Mouse (Mus musculus) kidney, embryonic 16.5 days (tissue): Measurements from ENCODE around the gene Mrpl14. TPM values are rescaled to one million over a fixed set of nuclear protein-coding genes. Genes with fewer than 3 reads are reported as not detected.

ENCODE experiments used
- ATAC-seq: fragments of 200-750 bp; cut with Nextera tagmentation; 2 replicates; pipeline ENCODE4 v1.8.0; 2017; ENCODE audit warnings: moderate TSS enrichment; ENCODE audit not compliant: low FRiP score, low TSS enrichment
- H3K27ac ChIP-seq: fragments of 300-500 bp; sonication (generic); 2 replicates; pipeline ENCODE4 v1.5.1; 2014; ENCODE audit warnings: low read length
- H3K27me3 ChIP-seq: fragments of 300-500 bp; sonication (generic); 2 replicates; pipeline ENCODE4 v1.6.1; 2014; ENCODE audit warnings: low read length, control low read depth, mixed read lengths; ENCODE audit not compliant: insufficient read depth
- H3K36me3 ChIP-seq: fragments of 300-500 bp; sonication (generic); 2 replicates; pipeline ENCODE4 v1.6.1; 2014; ENCODE audit warnings: low read length, control low read depth, mixed read lengths; ENCODE audit not compliant: insufficient read depth
- H3K4me1 ChIP-seq: fragments of 300-500 bp; sonication (generic); 2 replicates; pipeline ENCODE4 v1.6.1; 2014; ENCODE audit warnings: low read length, control low read depth, mixed read lengths; ENCODE audit not compliant: insufficient read depth
- H3K4me2 ChIP-seq: fragments of 300-500 bp; sonication (generic); replicated peaks from 2 replicates; pipeline ENCODE4 v1.6.1; 2014; ENCODE audit warnings: low read depth, low read length
- H3K4me3 ChIP-seq: fragments of 300-500 bp; sonication (generic); 2 replicates; pipeline ENCODE4 v1.5.1; 2014; ENCODE audit warnings: mild to moderate bottlenecking, low read length
- H3K9ac ChIP-seq: fragments of 300-500 bp; sonication (generic); replicated peaks from 2 replicates; pipeline ENCODE4 v1.6.1; 2014; ENCODE audit warnings: low read length
- H3K9me3 ChIP-seq: fragments of 300-500 bp; sonication (generic); 2 replicates; pipeline ENCODE4 v1.6.1; 2016; ENCODE audit warnings: low read length, control low read depth
- WGBS: fragments of 180-500 bp; shearing (Covaris S2); extraction: QIAGEN DNeasy Blood & Tissue Kit; methylation state at CpG from one replicate; pipeline ENCODE4 v1.1.7; 2014; 5-methylcytosine and 5-hydroxymethylcytosine counted together
- polyA plus RNA-seq: library from polyadenylated mRNA; unstranded; fragments of >200 nt; fragmentation: Nextera tagmentation; extraction: Ambion mirVana; gene quantifications from 2 replicates; pipeline ENCODE4 v1.2.1, GENCODE M21; 2015

Gene Mrpl14
- 140 and 162 TPM in 2 replicates for polyA plus RNA-seq

DNA sequence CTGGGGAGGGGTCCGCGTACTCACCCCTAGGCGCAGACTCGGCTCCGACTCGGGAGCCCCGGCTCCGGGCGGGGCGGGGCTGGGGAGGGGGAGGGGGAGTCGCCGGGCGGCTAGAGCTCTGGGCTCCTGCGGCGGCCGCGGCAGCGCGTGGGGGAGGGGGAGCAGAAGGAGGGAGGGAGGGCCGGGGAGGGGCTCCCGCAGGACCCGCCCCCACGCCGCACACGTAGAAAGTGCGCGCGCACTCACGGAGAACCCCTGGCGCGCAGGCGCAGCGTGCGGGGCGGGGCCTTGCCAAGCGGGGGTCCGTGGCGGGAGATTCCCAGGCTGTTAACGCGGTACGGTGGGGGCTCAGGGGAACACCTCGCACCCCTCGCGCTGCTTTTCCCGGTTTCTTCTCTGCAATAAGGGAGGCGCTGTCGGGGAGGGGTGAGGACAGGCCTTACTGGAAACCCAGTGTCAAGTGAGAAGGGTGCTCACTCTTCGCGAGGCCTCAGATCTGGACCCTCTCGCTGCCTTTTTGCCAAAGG lies at the start of gene Mrpl14:
Mrpl14 (plus strand) TSS at position 230 of the 527 bp plus-strand sequence.
- WGBS, result under 1% methylated on average over 36 of the region's 50 CpGs
- Histone ChIP-seq H3K9ac (peak within 1 kb of the TSS; percentile 95), H3K36me3 (peaks cover 4% of the 10 kb centered on the region; the same call in 1 of the 2 replicates), H3K27me3 (no peaks in the 10 kb centered on the region), H3K4me3 (peak within 1 kb of the TSS; percentile 96), H3K4me1 (peaks cover 19% of the 10 kb centered on the region), H3K9me3 (no peaks in the 10 kb centered on the region), H3K27ac (peak within 1 kb of the TSS; percentile 81), H3K4me2 (peak within 1 kb of the TSS; percentile 91)
- ATAC-seq, result peak; percentile 87

DNA sequence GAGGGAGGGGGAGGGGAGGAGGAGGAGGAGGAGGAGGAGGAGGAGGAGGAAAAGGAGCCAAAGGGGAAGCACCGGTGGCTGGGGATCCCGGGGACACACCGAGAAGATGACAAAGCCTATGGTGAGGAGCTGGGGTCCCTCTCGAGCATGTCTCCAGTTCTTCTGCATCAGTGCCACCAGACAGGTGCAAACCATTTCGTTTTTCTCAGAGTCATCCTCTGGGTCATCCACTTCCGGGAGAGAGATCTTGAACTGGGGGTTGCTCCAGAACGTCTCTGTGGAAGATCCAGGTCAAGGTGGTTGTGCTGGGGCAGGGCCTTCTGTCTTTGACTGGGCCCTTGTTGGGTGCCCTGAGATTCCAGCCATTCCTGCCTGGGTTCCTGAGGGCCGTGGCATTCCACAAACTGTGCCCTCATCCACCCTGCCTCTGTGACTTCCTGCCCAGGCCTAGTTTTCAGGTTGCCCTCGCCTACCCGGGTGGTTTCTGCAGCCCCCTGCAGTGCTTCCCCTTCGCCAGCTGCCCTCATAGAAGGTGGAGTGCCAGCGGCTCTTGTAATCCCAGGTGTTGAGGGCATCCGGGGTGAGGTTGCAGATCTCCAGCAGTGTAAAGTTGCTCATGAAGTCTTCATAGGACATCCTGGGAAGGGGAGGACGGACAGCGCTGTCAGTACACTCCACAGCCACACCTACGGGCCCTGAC lies 47.4 kb upstream of the Mrpl14 start:
- ATAC-seq, result no peak
- Histone ChIP-seq H3K27me3 (no peaks in the 10 kb centered on the region), H3K9ac (no peak overlapping the region)

DNA sequence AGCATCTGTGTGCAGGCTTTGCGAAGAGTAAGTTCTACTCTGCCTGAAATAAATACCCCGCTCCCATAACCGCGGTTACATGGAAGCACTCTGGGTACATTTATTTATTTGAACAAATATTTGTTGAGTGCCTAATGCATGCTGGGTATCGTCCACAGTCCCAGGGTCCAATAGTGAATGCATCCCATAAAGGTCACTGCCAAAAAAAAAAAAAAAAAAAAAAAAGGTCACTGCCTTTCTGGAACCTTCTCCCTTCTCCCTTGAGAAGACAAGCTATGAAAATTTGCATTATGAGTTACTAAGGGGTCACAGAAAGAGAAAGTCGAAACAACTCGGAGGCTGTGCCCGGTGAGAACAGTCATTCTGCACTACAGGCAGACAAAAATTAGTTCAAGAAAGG lies 44.1 kb upstream of the Mrpl14 start:
- Histone ChIP-seq H3K36me3 (no peaks in the 10 kb centered on the region), H3K4me1 (peaks cover 4% of the 10 kb centered on the region; the same call in 1 of the 2 replicates), H3K9ac (no peak overlapping the region), H3K9me3 (0 out of 2 replicates have a peak, but pooled peaks cover 6% of the 10 kb centered on the region), H3K4me2 (no peak overlapping the region), H3K27ac (no peak overlapping the region), H3K4me3 (no peak overlapping the region), H3K27me3 (no peaks in the 10 kb centered on the region)
- ATAC-seq, result no peak
- 94% methylated on average over 8 of the region's 8 CpGs for WGBS

More for the DNA sequence above, 47.4 kb upstream of the Mrpl14 start:
- no peaks in the 10 kb centered on the region for H3K9me3 ChIP-seq
- H3K27ac ChIP-seq, result no peak overlapping the region
- H3K4me1 ChIP-seq, result peaks cover 4% of the 10 kb centered on the region; the same call in 1 of the 2 replicates
- no peak overlapping the region for H3K4me3 ChIP-seq
- no peaks in the 10 kb centered on the region for H3K36me3 ChIP-seq
- WGBS, result 76% methylated on average over 16 of the region's 16 CpGs
- no peak overlapping the region for H3K4me2 ChIP-seq

DNA sequence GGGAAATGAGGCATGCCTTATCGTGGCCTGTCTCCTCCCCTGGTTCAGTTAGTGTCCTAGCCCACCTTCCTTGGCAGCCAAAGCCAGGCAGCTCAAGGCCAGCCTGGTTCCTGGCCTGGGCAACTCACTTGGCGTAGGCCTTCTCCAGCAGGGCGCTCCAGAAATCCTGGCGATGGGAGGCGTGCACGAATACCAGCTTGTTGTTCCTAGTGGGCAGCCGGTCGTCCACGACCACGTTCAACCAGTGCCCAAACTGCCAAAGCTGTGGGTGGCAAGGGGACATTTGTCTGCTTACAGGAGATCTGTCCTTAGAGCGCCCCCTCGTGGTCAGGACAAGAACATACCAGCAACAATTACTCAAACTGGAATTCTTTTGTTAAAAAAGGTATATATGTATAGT lies 43.4 kb upstream of the Mrpl14 start:
- no peak for ATAC-seq
- 0 out of 2 replicates have a peak, but pooled peaks cover 6% of the 10 kb centered on the region for H3K9me3 ChIP-seq
- no peaks in the 10 kb centered on the region for H3K36me3 ChIP-seq
- H3K27me3 ChIP-seq, result no peaks in the 10 kb centered on the region
- H3K4me2 ChIP-seq, result no peak overlapping the region
- H3K4me3 ChIP-seq, result no peak overlapping the region
- no peak overlapping the region for H3K27ac ChIP-seq
- peaks cover 4% of the 10 kb centered on the region; the same call in 1 of the 2 replicates for H3K4me1 ChIP-seq
- WGBS, result 21% methylated on average over 12 of the region's 12 CpGs
- 0 out of 2 replicates have a peak overlapping the region, but pooled peaks have one; percentile 19 for H3K9ac ChIP-seq

DNA sequence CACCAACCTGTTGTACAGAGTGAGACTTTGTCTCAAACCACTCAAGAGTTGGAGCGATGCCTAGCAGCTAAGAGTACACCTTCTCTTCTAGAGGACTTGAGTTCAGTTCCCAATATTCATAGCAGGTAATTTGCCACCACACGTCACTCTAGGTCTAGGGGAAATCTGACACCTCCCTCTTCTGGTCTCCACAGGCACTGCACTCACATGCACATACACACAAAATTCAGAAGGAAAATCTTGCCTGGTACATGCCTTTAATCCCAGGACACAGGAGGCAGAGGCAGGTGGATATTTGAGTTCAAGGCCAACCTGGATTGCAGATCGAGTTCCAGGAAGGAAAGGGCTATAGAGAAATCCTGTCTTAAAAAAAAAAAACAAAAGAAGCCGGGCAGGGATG lies 41.9 kb upstream of the Mrpl14 start:
- ATAC-seq, result no peak
- Histone ChIP-seq H3K36me3 (no peaks in the 10 kb centered on the region), H3K27ac (no peak overlapping the region), H3K9ac (no peak overlapping the region), H3K27me3 (no peaks in the 10 kb centered on the region), H3K9me3 (0 out of 2 replicates have a peak, but pooled peaks cover 6% of the 10 kb centered on the region), H3K4me1 (peaks cover 4% of the 10 kb centered on the region; the same call in 1 of the 2 replicates), H3K4me3 (no peak overlapping the region), H3K4me2 (no peak overlapping the region)
- 91% methylated on average over 4 of the region's 4 CpGs for WGBS

DNA sequence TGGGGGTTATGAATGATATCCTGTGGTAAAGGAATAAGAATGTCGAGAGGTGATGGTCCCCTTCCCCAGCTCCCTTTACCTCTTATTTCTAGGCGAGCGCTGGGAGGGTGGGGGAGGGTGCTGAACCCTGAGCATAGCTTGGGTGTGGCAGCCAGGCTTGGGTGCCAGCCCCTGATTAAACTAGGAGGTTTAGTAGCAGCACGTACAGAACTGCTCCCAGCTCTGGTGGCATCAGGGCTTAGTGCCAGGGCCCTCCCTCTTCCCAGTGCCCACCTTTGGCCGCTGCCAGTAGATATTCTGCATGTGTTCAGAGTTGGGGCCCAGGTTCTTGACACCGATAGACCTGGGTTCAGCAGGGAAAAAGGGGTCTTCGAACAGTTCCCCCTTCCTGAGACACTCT lies 32.9 kb upstream of the Mrpl14 start:
- Histone ChIP-seq H3K27ac (no peak overlapping the region), H3K4me2 (no peak overlapping the region), H3K9ac (no peak overlapping the region), H3K9me3 (no peaks in the 10 kb centered on the region), H3K27me3 (no peaks in the 10 kb centered on the region), H3K4me1 (no peaks in the 10 kb centered on the region), H3K4me3 (no peak overlapping the region), H3K36me3 (no peaks in the 10 kb centered on the region)
- WGBS, result 73% methylated on average over 7 of the region's 7 CpGs
- ATAC-seq, result no peak

DNA sequence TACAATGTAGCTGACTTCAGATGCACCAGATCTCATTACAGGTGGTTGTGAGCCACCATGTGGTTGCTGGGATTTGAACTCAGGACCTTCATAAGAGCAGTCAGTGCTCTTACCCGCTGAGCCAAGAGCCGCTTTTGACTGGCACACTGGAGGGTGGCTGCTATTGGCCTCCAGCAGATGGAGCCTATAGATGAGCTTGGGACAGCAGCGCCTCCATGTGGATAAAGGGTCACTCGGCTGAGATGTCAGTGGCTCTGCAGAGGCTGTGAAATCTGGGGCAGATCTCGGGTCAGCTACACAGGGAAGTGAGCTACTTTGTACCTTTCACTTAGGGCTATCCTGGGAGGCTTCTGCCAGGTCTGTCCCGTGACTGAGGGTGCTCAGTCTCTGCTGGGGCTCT lies 30.3 kb upstream of the Mrpl14 start:
- WGBS, result 33% methylated on average over 6 of the region's 6 CpGs

DNA sequence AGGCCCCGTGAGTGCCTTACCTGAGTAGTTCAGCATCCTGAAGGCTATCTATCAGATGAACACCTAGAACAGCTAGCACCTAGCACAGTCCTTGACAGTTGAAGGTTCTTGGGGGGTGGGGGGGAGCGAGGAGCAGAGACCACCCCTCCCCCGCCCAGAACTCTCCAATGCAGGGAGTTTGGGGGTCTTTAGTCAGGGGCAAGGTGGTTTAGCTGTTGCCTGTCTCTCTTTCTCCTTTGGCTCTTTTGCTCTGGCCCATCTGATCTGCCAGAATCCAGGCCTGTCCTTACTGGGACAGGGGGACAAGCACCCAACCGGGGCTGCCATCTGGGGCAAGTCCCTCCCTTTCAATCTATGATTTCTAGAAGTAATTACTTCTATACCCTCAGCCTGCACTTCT lies 26.9 kb upstream of the Mrpl14 start, which contains the start of gene Capn11:
Capn11 (minus strand) TSS at position 101 of the 400 bp plus-strand sequence.
- no peak for ATAC-seq
- Histone ChIP-seq H3K27me3 (no peaks in the 10 kb centered on the region), H3K4me2 (no peak within 1 kb of the TSS), H3K27ac (no peak within 1 kb of the TSS; the same call in 1 of the 2 replicates), H3K36me3 (peaks cover 6% of the 10 kb centered on the region; the same call in 1 of the 2 replicates), H3K9ac (no peak within 1 kb of the TSS; the same call in 1 of the 2 replicates), H3K4me1 (peaks cover 9% of the 10 kb centered on the region; the same call in 1 of the 2 replicates), H3K9me3 (no peaks in the 10 kb centered on the region), H3K4me3 (no peak within 1 kb of the TSS)
- WGBS, result 76% methylated on average over 4 of the region's 4 CpGs

More for the DNA sequence above, 30.3 kb upstream of the Mrpl14 start:
- ATAC-seq, result no peak
- H3K27ac ChIP-seq, result no peak overlapping the region
- no peaks in the 10 kb centered on the region for H3K9me3 ChIP-seq
- H3K9ac ChIP-seq, result no peak overlapping the region
- H3K4me3 ChIP-seq, result no peak overlapping the region
- no peak overlapping the region for H3K4me2 ChIP-seq
- no peaks in the 10 kb centered on the region for H3K36me3 ChIP-seq
- H3K27me3 ChIP-seq, result no peaks in the 10 kb centered on the region
- H3K4me1 ChIP-seq, result peaks cover 6% of the 10 kb centered on the region; the same call in 1 of the 2 replicates

DNA sequence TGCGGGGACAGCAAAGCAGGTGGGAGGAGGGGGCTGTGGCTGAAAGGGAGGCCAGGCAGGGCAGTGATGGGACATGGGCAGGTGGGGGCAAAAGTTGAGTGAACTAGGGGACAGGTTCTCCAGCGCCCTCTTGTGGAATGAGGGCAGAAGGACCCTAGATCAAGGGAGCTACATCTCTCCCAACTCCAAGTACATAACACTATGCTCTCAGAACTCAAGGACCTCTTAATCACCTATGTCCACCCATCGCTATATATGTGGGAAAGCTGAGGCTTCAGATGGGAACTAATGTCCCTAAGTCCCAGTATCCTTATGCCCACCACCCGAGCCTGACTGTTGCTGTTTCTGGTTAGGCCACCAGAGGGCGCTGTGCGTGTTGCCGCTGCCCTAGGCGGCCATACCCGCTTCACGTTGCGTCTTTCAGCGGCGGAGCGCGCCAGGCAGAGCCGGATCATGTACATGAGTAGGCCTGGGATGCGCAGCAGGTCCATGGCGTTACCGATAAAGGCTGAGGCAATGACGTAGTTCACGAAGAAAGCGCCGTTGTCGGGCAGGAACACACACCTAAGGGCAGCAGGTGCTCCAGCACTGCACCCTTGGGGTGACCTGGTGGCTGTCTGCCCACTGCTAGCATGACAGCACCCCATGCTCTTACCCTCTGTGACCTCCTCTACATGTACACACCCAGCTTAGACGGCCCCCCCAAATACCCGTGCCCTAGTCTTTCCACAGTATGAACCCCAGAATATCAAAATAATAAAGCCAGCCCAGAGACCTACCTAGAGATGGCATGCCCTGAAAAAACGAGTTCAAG lies 22.8 kb upstream of the Mrpl14 start:
- Histone ChIP-seq H3K9ac (no peak overlapping the region), H3K36me3 (peaks cover 39% of the 10 kb centered on the region), H3K4me2 (no peak overlapping the region; the same call in 1 of the 2 replicates), H3K27me3 (no peaks in the 10 kb centered on the region), H3K9me3 (no peaks in the 10 kb centered on the region), H3K4me1 (peaks cover 9% of the 10 kb centered on the region; the same call in 1 of the 2 replicates), H3K27ac (no peak overlapping the region), H3K4me3 (no peak overlapping the region)
- 34% methylated on average over 27 of the region's 27 CpGs for WGBS
- peak; percentile 50; the same call in 1 of the 2 replicates for ATAC-seq
